8 mouse cellular contexts compared by ENCODE assay signal in genomic region chr1:135583678-135584515, GRCm38 (mm10). TPM values are rescaled to one million over a fixed set of nuclear protein-coding genes. Genes with fewer than 3 reads are reported as not detected.
DNase-seq lines count a peak whose midpoint lies in the region; ATAC-seq and TF ChIP-seq lines count a peak whose summit lies in the region.

No protein-coding gene starts in this region.

- no peak for DNase-seq in lung, postnatal 25 days (ENCODE audit: low spot score)
- DNase-seq in heart, adult 18-20 months, result peak; percentile 29 to 62
- DNase-seq in cerebellum, adult 11 months, result no peak
- no peak for DNase-seq in ovary, adult 18-20 months (ENCODE audit: low spot score)

- peak overlapping the region; percentile 64 for H3K9ac ChIP-seq in lung, embryonic 16.5 days (ENCODE audit: low read length)
- H3K9ac ChIP-seq in intestine, postnatal 0 days (ENCODE audit: low read depth, low read length), result peak overlapping the region; percentile 40; the same call in 1 of the 2 replicates
- H3K9ac ChIP-seq in midbrain, embryonic 13.5 days (replicated peaks), result peak overlapping the region; percentile 88

- TF ChIP-seq CTCF in intestine, postnatal 0 days (IDR thresholded peaks at IDR 0.05; ENCODE audit: low read depth), result no peak

- no peaks in the 10 kb centered on the region for H3K36me3 ChIP-seq in lung, embryonic 16.5 days (ENCODE audit: control insufficient read depth, insufficient read depth, low read length)
- H3K36me3 ChIP-seq in intestine, postnatal 0 days (ENCODE audit: control insufficient read depth, insufficient read depth), result no peaks in the 10 kb centered on the region
- H3K36me3 ChIP-seq in midbrain, embryonic 13.5 days, result no peaks in the 10 kb centered on the region

- H3K27me3 ChIP-seq in lung, embryonic 16.5 days (ENCODE audit: control insufficient read depth, insufficient read depth, low read depth, low read length), result peaks cover 5% of the 10 kb centered on the region; the same call in 1 of the 2 replicates
- H3K27me3 ChIP-seq in intestine, postnatal 0 days (replicated peaks; ENCODE audit: control insufficient read depth, insufficient read depth, low read length), result peaks cover 34% of the 10 kb centered on the region
- H3K27me3 ChIP-seq in midbrain, embryonic 13.5 days, result no peaks in the 10 kb centered on the region

- peak overlapping the region; percentile 53 for H3K27ac ChIP-seq in lung, embryonic 16.5 days (ENCODE audit: low read length)
- H3K27ac ChIP-seq in intestine, postnatal 0 days (ENCODE audit: low read depth, low read length), result no peak overlapping the region; the same call in 1 of the 2 replicates
- peak overlapping the region; percentile 92 for H3K27ac ChIP-seq in midbrain, embryonic 13.5 days

- peak overlapping the region; percentile 92 for H3K4me2 ChIP-seq in lung, embryonic 16.5 days (ENCODE audit: low read depth, low read length)
- peak overlapping the region; percentile 86 for H3K4me2 ChIP-seq in intestine, postnatal 0 days (replicated peaks; ENCODE audit: low read depth)
- peak overlapping the region; percentile 80 for H3K4me2 ChIP-seq in midbrain, embryonic 13.5 days (replicated peaks)

- WGBS in lung, embryonic 16.5 days, result 10% methylated on average over 21 of the region's 21 CpGs
- WGBS in intestine, postnatal 0 days, result 20% methylated on average over 21 of the region's 21 CpGs
- 1% methylated on average over 21 of the region's 21 CpGs for WGBS in midbrain, embryonic 13.5 days

- peak overlapping the region; percentile 58 for H3K4me3 ChIP-seq in lung, embryonic 16.5 days (ENCODE audit: low read length)
- peak overlapping the region; percentile 58 for H3K4me3 ChIP-seq in intestine, postnatal 0 days (ENCODE audit: low read depth, low read length)
- H3K4me3 ChIP-seq in midbrain, embryonic 13.5 days (replicated peaks), result peak overlapping the region; percentile 73

- H3K9me3 ChIP-seq in lung, embryonic 16.5 days (ENCODE audit: control insufficient read depth, low read length), result no peaks in the 10 kb centered on the region
- H3K9me3 ChIP-seq in intestine, postnatal 0 days (ENCODE audit: control insufficient read depth), result no peaks in the 10 kb centered on the region
- H3K9me3 ChIP-seq in midbrain, embryonic 13.5 days, result no peaks in the 10 kb centered on the region

- ATAC-seq in lung, embryonic 16.5 days (ENCODE audit: low read depth), result peak; percentile 18; the same call in 1 of the 2 replicates
- no peak for ATAC-seq in intestine, postnatal 0 days
- ATAC-seq in midbrain, embryonic 13.5 days, result 0 out of 2 replicates have a peak, but pooled peaks have one; percentile 1
- ATAC-seq in megakaryocyte, adult 5-6 weeks (ENCODE audit: poor library complexity, severe bottlenecking), result no peak

- H3K4me1 ChIP-seq in lung, embryonic 16.5 days (replicated peaks; ENCODE audit: control insufficient read depth, insufficient read depth, low read length), result peaks cover 31% of the 10 kb centered on the region
- no peaks in the 10 kb centered on the region for H3K4me1 ChIP-seq in intestine, postnatal 0 days (replicated peaks; ENCODE audit: control insufficient read depth, insufficient read depth, low read length)
- H3K4me1 ChIP-seq in midbrain, embryonic 13.5 days (replicated peaks), result peaks cover 70% of the 10 kb centered on the region

RNA-seq across cellular contexts. Expression of gene Nav1, which starts 23.2 kb away (rescaled TPM):
- 10.8 and 11.5 TPM in 2 replicates for polyA plus RNA-seq in lung, embryonic 16.5 days (2015; fragmentation: Nextera tagmentation; extraction: Ambion mirVana)
- 10 to 100 TPM; 16.3 to 16.7 TPM for total RNA-seq in heart, adult 18-20 months (2021)
- polyA plus RNA-seq in intestine, postnatal 0 days (2015; fragmentation: Nextera tagmentation; extraction: Ambion mirVana), result 3.4 and 5.4 TPM in 2 replicates
- polyA plus RNA-seq in midbrain, embryonic 13.5 days (2015; fragmentation: Nextera tagmentation; extraction: Ambion mirVana), result 38.0 and 38.1 TPM in 2 replicates
- total RNA-seq in megakaryocyte, adult 5-6 weeks (2015), result 36.2 and 44.1 TPM in 2 replicates
- 6.2 and 10.8 TPM in 2 replicates for total RNA-seq in megakaryocyte, adult 5-6 weeks (2017)

Comparison
In these comparisons a context has a peak if more than half of its experiments do, and no peak if none do; other contexts are left out.
1. ATAC-seq: peak in lung, embryonic 16.5 days (single experiment) and midbrain, embryonic 13.5 days (single experiment); none in intestine, postnatal 0 days (single experiment) and megakaryocyte, adult 5-6 weeks (single experiment).
2. DNase-seq: peak in heart, adult 18-20 months (2 of 2); none in lung, postnatal 25 days (single experiment), cerebellum, adult 11 months (single experiment) and ovary, adult 18-20 months (single experiment).
3. Peak in every context shown above with its lines, with median percentiles within 50 percentile points of each other: H3K4me2 ChIP-seq, H3K4me3 ChIP-seq and H3K9ac ChIP-seq.